8 mouse cellular contexts compared by ENCODE assay signal in genomic region chr17:57249186-57250181, GRCm38 (mm10). TPM values are rescaled to one million over a fixed set of nuclear protein-coding genes. Genes with fewer than 3 reads are reported as not detected.
DNase-seq lines count a peak whose midpoint lies in the region; ATAC-seq and TF ChIP-seq lines count a peak whose summit lies in the region.

TSS of gene Trip10 (plus strand) at chr17:57249455.

- no peaks in the 10 kb centered on the region for H3K27me3 ChIP-seq in ES-Bruce4 (ENCODE audit: control insufficient read depth, insufficient read depth, low read length, poor library complexity, severe bottlenecking)
- no peaks in the 10 kb centered on the region for H3K27me3 ChIP-seq in forebrain, embryonic 15.5 days
- peaks cover 13% of the 10 kb centered on the region for H3K27me3 ChIP-seq in liver, embryonic 16.5 days (ENCODE audit: control insufficient read depth, insufficient read depth, low read depth, low read length)
- no peaks in the 10 kb centered on the region for H3K27me3 ChIP-seq in neural tube, embryonic 12.5 days (replicated peaks)
- H3K27me3 ChIP-seq in stomach, postnatal 0 days (ENCODE audit: control insufficient read depth, insufficient read depth, low read length) = no peaks in the 10 kb centered on the region

- TF ChIP-seq CTCF in ES-Bruce4 (IDR thresholded peaks at IDR 0.05; ENCODE audit: low read depth, low read length) = no peak
- peak; percentile 56 for TF ChIP-seq CTCF in stomach, postnatal 0 days (IDR thresholded peaks at IDR 0.05; ENCODE audit: low read depth)

- peak within 1 kb of the TSS; percentile 98 for H3K4me2 ChIP-seq in forebrain, embryonic 15.5 days (replicated peaks)
- peak within 1 kb of the TSS; percentile 70 for H3K4me2 ChIP-seq in liver, embryonic 16.5 days (ENCODE audit: low read depth, low read length)
- H3K4me2 ChIP-seq in neural tube, embryonic 12.5 days (replicated peaks) = peak within 1 kb of the TSS; percentile 93
- H3K4me2 ChIP-seq in stomach, postnatal 0 days (replicated peaks; ENCODE audit: low read depth) = peak within 1 kb of the TSS; percentile 88

- TF ChIP-seq EP300 in ES-Bruce4 (IDR thresholded peaks at IDR 0.05; ENCODE audit: insufficient read depth, low read depth, low read length) = peak; percentile 38; the same call in 1 of the 2 replicates
- TF ChIP-seq EP300 in stomach, postnatal 0 days (optimal IDR thresholded peaks at IDR 0.05) = no peak

- DNase-seq in c-Kit-positive CD71-positive TER-119-positive erythroid progenitor cells, embryonic 14.5 days (ENCODE audit: low spot score) = peak; percentile 85
- peak; percentile 99 to 100 for DNase-seq in heart, postnatal 14 days
- DNase-seq in large intestine, adult 2 months (ENCODE audit: low read depth, low spot score) = no peak
- peak; percentile 97 for DNase-seq in stomach, postnatal 0 days (ENCODE audit: low spot score)

- ATAC-seq in forebrain, embryonic 15.5 days (replicated peaks) = 0 out of 2 replicates have a peak, but pooled peaks have one; percentile 0
- ATAC-seq in liver, embryonic 16.5 days (ENCODE audit: low read depth) = peak; percentile 42
- ATAC-seq in neural tube, embryonic 12.5 days (ENCODE audit: low FRiP score, low read depth) = peak; percentile 18
- ATAC-seq in stomach, postnatal 0 days (ENCODE audit: low FRiP score, low TSS enrichment) = peak; percentile 61

- intact Hi-C loops in heart, postnatal 14 days (cut with DNase I) = loop anchor here (1.0 to 10.0 kb wide), 3 partner anchors 26 to 255 kb away; partner anchors contain the start of genes Alkbh7, Clpp, Gm17949 and Gtf2f1

- no peaks in the 10 kb centered on the region for H3K9me3 ChIP-seq in ES-Bruce4 (replicated peaks; ENCODE audit: control insufficient read depth, insufficient read depth, low read length, poor library complexity, severe bottlenecking)
- H3K9me3 ChIP-seq in forebrain, embryonic 15.5 days = no peaks in the 10 kb centered on the region
- H3K9me3 ChIP-seq in liver, embryonic 16.5 days (replicated peaks; ENCODE audit: control insufficient read depth, low read length) = no peaks in the 10 kb centered on the region
- no peaks in the 10 kb centered on the region for H3K9me3 ChIP-seq in neural tube, embryonic 12.5 days
- H3K9me3 ChIP-seq in stomach, postnatal 0 days (ENCODE audit: control insufficient read depth, low read length) = no peaks in the 10 kb centered on the region

- H3K4me1 ChIP-seq in ES-Bruce4 (ENCODE audit: control insufficient read depth, insufficient read depth, low read length) = no peaks in the 10 kb centered on the region
- peaks cover 35% of the 10 kb centered on the region for H3K4me1 ChIP-seq in forebrain, embryonic 15.5 days
- H3K4me1 ChIP-seq in liver, embryonic 16.5 days (ENCODE audit: control insufficient read depth, low read depth, low read length) = peaks cover 31% of the 10 kb centered on the region
- peaks cover 31% of the 10 kb centered on the region for H3K4me1 ChIP-seq in neural tube, embryonic 12.5 days
- peaks cover 6% of the 10 kb centered on the region; the same call in 1 of the 2 replicates for H3K4me1 ChIP-seq in stomach, postnatal 0 days (replicated peaks; ENCODE audit: control insufficient read depth, insufficient read depth)

- H3K4me3 ChIP-seq in ES-Bruce4 (ENCODE audit: low read depth, low read length) = peak within 1 kb of the TSS; percentile 89
- peak within 1 kb of the TSS; percentile 61 for H3K4me3 ChIP-seq in forebrain, embryonic 15.5 days
- peak within 1 kb of the TSS; percentile 77 for H3K4me3 ChIP-seq in liver, embryonic 16.5 days (ENCODE audit: low read depth, low read length)
- H3K4me3 ChIP-seq in neural tube, embryonic 12.5 days = peak within 1 kb of the TSS; percentile 62
- peak within 1 kb of the TSS; percentile 78 for H3K4me3 ChIP-seq in stomach, postnatal 0 days (ENCODE audit: low read depth, low read length)

- TF ChIP-seq POLR2A in ES-Bruce4 (IDR thresholded peaks at IDR 0.05; ENCODE audit: insufficient read depth, low read length) = peak; percentile 75

- peak within 1 kb of the TSS; percentile 81 for H3K9ac ChIP-seq in ES-Bruce4 (ENCODE audit: low read depth, poor library complexity, severe bottlenecking)
- peak within 1 kb of the TSS; percentile 55 for H3K9ac ChIP-seq in forebrain, embryonic 15.5 days (replicated peaks)
- H3K9ac ChIP-seq in liver, embryonic 16.5 days (ENCODE audit: low read depth, low read length) = peak within 1 kb of the TSS; percentile 68
- peak within 1 kb of the TSS; percentile 67 for H3K9ac ChIP-seq in neural tube, embryonic 12.5 days
- peak within 1 kb of the TSS; percentile 67 for H3K9ac ChIP-seq in stomach, postnatal 0 days (ENCODE audit: low read length)

- WGBS in forebrain, embryonic 15.5 days = under 1% methylated on average over 48 of the region's 52 CpGs
- under 1% methylated on average over 52 of the region's 52 CpGs for WGBS in large intestine, adult 2 months
- under 1% methylated on average over 52 of the region's 52 CpGs for WGBS in liver, embryonic 16.5 days (ENCODE audit: insufficient replicate concordance)
- WGBS in neural tube, embryonic 12.5 days = under 1% methylated on average over 52 of the region's 52 CpGs
- 0% methylated on average over 39 of the region's 52 CpGs for WGBS in stomach, postnatal 0 days

- peak within 1 kb of the TSS; percentile 47 for H3K27ac ChIP-seq in ES-Bruce4 (ENCODE audit: insufficient read depth, low read length)
- H3K27ac ChIP-seq in forebrain, embryonic 15.5 days (replicated peaks) = peak within 1 kb of the TSS; percentile 85
- H3K27ac ChIP-seq in liver, embryonic 16.5 days (ENCODE audit: low read length) = peak within 1 kb of the TSS; percentile 86
- peak within 1 kb of the TSS; percentile 57 for H3K27ac ChIP-seq in neural tube, embryonic 12.5 days
- H3K27ac ChIP-seq in stomach, postnatal 0 days (replicated peaks) = peak within 1 kb of the TSS; percentile 96

- peaks cover 14% of the 10 kb centered on the region for H3K36me3 ChIP-seq in ES-Bruce4 (ENCODE audit: control insufficient read depth, insufficient read depth, low read length, poor library complexity, severe bottlenecking)
- no peaks in the 10 kb centered on the region for H3K36me3 ChIP-seq in forebrain, embryonic 15.5 days
- H3K36me3 ChIP-seq in liver, embryonic 16.5 days (ENCODE audit: control insufficient read depth, insufficient read depth) = no peaks in the 10 kb centered on the region
- H3K36me3 ChIP-seq in neural tube, embryonic 12.5 days = peaks cover 15% of the 10 kb centered on the region
- peaks cover 10% of the 10 kb centered on the region; the same call in 1 of the 2 replicates for H3K36me3 ChIP-seq in stomach, postnatal 0 days (ENCODE audit: control insufficient read depth, insufficient read depth, low read length)

RNA-seq across cellular contexts. Expression of gene Trip10, which starts in this region (rescaled TPM):
- 59.0 and 61.1 TPM in 2 replicates for polyA plus RNA-seq in ES-Bruce4 (2011; ENCODE audit: insufficient read depth, insufficient read length, low read depth, missing spikeins)
- polyA plus RNA-seq in forebrain, embryonic 15.5 days (2015; fragmentation: Nextera tagmentation; extraction: Ambion mirVana) = 12.4 and 15.4 TPM in 2 replicates
- 10 to 100 TPM; 72.3 to 77.5 TPM for total RNA-seq in heart, postnatal 14 days (2021)
- 26.4 and 28.5 TPM in 2 replicates for polyA plus RNA-seq in large intestine, adult 2 months (2012; rRNA removed)
- 10.4 TPM in 2 replicates for polyA plus RNA-seq in liver, embryonic 16.5 days (2015; fragmentation: Nextera tagmentation; extraction: Ambion mirVana)
- 19.7 and 20.6 TPM in 2 replicates for polyA plus RNA-seq in neural tube, embryonic 12.5 days (2016; fragmentation: Nextera tagmentation; extraction: Ambion mirVana)
- polyA plus RNA-seq in stomach, postnatal 0 days (2015; fragmentation: Nextera tagmentation; extraction: Ambion mirVana) = 27.5 and 29.9 TPM in 2 replicates

Comparison
In these comparisons a context has a peak if more than half of its experiments do, and no peak if none do; other contexts are left out.
1. ATAC-seq: peak in every context shown above with its lines; median percentile 61 in stomach, postnatal 0 days; 42 in liver, embryonic 16.5 days; 18 in neural tube, embryonic 12.5 days; 0 in forebrain, embryonic 15.5 days.